Mouse (Mus musculus) layer of hippocampus, adult 9-10 months (tissue): ENCODE measurements around the gene R3hdm2.

ENCODE experiments used
- DNase-seq: peaks from one replicate; pipeline ENCODE4 v3.0.0; 2022; ENCODE audit warnings: low spot score

R3hdm2 gene

DNA sequence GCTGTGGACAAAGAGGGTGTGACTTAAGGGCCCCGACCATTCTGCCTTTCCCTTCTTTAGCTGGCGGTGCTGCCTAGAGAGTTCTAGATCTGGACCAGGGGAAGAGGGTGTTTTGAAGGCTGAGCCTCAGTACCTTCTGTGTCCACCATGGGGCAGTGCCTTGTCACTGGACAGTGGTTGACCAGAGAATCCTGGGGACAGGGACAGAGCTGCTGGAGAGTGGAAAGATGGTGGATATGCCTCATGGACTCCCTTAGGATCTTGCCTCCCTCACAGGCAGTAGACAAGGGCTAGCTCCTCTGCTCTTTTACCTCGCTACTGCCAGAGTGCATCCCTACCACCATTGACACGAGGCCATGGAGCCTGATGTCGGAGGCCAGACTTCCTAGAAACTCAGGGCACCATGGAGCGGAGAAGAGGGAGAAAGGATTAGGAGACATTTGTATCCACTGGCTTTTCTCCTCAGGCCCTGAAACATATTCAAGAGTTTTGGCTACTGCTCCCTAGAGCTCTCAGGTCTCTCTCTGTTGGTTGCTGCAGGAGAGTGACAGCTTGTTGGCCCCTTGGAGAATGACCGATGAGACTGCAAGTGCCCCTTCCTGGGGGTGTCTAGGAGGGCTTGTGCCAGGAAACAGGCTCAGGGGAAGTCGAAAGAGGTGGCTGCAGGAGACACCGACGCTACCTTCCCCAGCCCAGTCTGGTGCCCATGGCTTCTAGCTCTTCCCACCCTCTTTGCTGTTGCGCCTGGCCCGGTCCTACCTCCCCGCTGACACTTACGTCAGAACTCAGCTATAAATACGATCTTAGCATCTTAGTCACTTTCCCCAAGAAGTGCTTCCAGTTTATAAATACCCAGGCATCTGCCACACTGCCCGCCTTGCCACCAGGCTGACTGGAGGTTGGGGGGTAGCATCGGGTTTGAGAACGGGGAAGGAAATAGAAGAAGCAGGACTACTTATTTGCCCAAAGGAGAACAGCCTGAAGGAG, 25.9 kb upstream of the R3hdm2 start, which contains the start of gene Inhbe:
TSS of gene Inhbe (minus strand) at position 503 of the 987 bp plus-strand sequence.
- no peak for DNase-seq

GRCm38 (mm10) chr10:127355336-127355735, 24.8 kb upstream of the R3hdm2 start:
- no peak for DNase-seq

- DNase-seq, result no peak
Observed at GRCm38 (mm10) chr10:127360714-127361113, 19.4 kb upstream of the R3hdm2 start.

DNA sequence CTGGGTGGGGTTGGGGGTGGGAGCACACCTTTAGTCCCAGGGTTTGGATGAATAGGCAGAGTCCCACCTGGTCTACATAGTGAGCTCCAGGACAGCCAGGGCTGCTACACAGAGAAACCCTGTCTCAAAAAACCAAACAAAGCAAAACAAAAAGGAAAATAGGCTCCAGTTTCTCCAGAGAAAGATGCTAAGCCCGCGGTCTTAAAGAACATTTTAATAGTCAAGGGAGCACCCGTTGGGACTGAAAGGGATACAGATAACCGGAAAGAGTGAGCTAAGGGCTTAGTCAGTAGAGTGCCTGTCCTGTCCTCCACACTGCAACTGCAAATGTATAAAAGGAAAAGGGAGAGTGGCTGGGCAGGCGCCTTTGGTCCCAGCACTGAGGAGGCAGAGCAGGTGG, 13.0 kb upstream of the R3hdm2 start:
- DNase-seq, result no peak

DNA sequence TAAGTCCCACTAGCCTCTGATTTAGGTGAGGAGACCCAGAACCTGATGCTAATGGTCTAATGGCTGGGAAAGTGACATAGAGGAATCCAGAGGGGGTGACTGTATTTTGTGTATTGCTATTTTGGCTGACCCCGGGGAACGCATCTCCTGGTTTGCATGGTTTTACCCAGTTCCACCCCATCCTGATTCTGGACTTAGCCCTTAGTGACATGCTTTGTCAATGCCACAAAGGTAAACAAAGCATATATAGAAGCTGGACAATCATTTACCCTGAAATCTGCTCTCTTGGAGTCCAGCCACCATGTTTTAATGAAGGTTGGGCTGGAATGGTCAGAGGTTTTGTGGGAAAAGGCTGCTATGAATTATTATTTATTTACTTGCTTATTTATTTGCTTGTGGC, 11.9 kb upstream of the R3hdm2 start:
- DNase-seq, result no peak

- no peak for DNase-seq
Observed at GRCm38 (mm10) chr10:127369834-127370820, 10.0 kb upstream of the R3hdm2 start, which contains the start of gene Inhbc. Inhbc (minus strand) TSS chr10:127370431.

- DNase-seq, result no peak
Observed at GRCm38 (mm10) chr10:127371023-127371422, 9.1 kb upstream of the R3hdm2 start.

DNA sequence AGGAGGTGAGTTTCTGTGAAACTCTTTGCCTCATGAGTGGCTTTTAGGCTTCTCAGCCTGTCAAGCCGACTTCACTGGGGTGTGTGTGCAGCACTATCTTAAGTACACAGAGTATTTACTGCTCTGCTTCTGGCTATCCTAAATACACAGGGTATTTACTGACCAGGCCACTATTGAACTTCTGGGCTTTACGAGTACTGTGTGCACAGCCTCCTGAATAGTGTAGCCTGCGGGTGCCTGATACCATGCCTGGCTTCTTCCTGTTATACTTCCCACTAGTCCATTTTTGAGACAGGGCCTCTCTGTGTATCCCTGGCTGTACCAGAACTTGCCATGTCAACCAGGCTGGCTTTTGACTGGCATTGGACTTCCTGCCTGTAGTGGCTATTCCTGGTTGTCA, 2.4 kb upstream of the R3hdm2 start:
- no peak for DNase-seq

- no peak for DNase-seq
Observed at GRCm38 (mm10) chr10:127379654-127380053, 473 bp upstream of the R3hdm2 start.

GRCm38 (mm10) chr10:127380767-127381742, 928 bp downstream of the R3hdm2 start:
- DNase-seq, result peak; percentile 5

GRCm38 (mm10) chr10:127381743-127382134, 1.6 kb downstream of the R3hdm2 start:
- DNase-seq, result no peak

DNA sequence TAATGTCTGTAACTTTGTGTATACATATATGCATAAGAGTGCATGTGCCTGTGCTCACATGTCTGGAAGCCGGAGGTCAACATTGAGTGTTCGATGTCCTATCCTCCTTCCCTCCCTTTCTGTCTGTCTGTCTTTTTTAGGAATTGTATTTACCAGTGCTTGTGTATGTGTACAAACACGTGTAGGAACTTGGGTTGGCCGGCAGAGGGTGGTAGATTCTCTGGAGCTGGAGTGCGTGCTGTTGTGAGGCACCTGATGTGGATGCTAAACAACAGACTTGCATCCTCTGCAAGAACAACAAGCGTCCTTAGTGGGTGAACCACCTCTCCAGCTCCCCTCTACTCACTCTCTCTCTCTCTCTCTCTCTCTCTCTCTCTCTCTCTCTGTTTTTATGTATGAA, 11.6 kb downstream of the R3hdm2 start:
- no peak for DNase-seq

GRCm38 (mm10) chr10:127404701-127405100, 24.6 kb downstream of the R3hdm2 start:
- DNase-seq, result no peak

DNA sequence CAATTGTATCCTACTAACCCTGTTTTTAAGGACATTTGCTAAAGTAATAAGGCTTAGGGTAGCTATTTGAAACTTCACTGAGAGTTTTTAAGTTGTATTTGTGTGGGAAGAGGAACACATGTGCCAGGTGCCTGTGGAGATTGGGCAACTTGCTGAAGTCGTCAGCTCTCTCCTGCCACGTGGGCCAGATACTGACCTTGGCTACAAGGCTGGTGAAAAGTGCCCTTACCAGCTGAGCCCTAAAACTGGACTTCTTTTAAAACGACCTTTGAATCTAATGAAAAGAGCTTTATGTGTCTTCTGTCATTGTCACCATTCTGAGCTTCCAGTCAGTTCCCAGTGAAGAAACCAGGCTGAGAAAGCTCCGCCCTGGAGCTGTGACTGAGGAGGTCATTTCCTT, 27.3 kb downstream of the R3hdm2 start:
- DNase-seq, result no peak

DNA sequence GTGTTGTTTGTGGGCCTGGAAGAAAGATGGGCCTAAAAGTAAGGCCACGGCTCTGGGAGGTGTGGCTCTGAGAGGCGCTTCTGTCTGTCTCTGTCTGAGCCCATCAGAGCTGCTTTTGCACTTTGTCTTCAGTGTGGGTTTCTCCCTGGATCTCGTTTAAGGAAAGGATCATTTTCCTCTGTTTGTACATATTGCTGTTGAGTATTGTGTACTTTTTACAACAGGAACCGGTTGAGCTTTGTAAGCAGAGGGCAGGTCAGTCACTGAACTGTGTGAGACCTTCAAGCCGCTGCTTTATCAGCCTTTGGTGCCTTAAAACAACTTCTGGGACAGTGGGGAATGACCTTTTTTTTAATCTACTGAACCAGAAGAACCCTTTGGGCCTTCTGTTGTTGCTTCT, 32.0 kb downstream of the R3hdm2 start:
- no peak for DNase-seq

DNA sequence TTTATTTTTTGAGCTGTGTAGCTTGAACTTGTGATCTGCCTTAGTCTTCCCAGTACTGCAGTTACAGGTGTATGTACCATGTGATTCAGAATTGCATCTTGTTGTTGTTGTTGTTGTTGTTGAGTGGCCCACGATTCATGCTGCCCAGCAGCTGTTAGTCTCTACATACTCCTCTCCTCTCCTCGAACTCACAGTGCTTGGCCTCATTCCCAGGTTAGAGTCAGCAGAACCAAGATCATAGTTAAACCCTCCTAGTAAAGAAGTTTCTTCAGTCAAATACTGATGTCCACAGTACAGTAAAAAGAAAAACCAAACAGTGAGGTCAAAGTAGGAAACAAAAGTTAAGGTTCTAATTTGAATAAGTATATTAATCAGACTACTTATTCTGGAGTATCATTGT, 32.6 kb downstream of the R3hdm2 start:
- no peak for DNase-seq

DNA sequence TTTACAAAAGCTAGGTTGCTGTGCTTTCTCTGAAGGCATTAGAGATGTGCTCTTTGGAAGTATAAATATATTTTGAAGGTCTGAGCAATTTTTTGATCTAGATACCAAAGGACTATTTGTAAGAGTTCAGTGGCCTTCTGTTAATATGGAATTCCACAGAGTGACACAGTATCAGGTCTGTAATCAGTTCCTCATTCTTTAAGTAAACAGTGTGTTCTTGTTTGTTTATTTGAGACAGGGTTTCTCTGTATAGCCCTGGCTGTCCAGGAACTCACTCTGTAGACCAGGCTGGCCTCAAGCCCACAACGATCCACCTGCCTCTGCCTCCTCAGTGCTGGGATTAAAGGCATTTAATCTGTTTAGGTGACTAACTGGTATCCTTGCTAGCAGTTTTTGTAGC, 33.5 kb downstream of the R3hdm2 start:
- DNase-seq, result no peak

- DNase-seq, result no peak
Observed at GRCm38 (mm10) chr10:127414141-127414540, 34.0 kb downstream of the R3hdm2 start.

DNA sequence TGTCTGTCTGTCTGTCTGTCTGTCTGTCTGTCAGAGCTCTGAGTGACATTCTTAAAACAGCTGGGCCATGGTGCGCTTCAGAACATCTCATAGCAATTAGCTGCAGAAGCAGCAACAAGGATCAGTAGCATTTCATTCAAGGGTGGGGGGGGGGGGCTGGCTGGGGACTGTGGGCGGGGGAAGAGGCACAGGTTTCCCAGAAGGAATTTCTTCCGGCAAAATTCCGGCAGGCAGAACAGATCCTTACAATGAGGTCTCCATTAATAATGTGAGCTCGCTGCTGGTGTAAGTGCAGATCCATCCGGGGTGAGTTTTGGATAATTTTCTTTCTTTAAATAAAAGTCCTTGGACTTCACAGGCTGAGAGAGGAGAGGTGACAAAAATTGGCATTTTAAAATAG, 40.0 kb downstream of the R3hdm2 start:
- no peak for DNase-seq

- no peak for DNase-seq
Observed at GRCm38 (mm10) chr10:127420676-127421353, 40.7 kb downstream of the R3hdm2 start.

- DNase-seq, result no peak
Observed at GRCm38 (mm10) chr10:127422047-127422446, 41.9 kb downstream of the R3hdm2 start.
